Mouse (Mus musculus) urinary bladder, postnatal 14 days (tissue): Measurements from ENCODE around the gene Slc26a9.

Experiments used
- DNase-seq: peaks from one replicate; pipeline ENCODE4 v3.0.0; 2021; ENCODE audit warnings: low spot score

The Slc26a9 gene

GRCm38 (mm10) chr1:131743868-131744464 lies at the start of gene Slc26a9:
Slc26a9 (plus strand) TSS chr1:131744022.
- DNase-seq, result no peak

GRCm38 (mm10) chr1:131695308-131695707 lies 48.5 kb upstream of the Slc26a9 start:
- no peak for DNase-seq

DNA sequence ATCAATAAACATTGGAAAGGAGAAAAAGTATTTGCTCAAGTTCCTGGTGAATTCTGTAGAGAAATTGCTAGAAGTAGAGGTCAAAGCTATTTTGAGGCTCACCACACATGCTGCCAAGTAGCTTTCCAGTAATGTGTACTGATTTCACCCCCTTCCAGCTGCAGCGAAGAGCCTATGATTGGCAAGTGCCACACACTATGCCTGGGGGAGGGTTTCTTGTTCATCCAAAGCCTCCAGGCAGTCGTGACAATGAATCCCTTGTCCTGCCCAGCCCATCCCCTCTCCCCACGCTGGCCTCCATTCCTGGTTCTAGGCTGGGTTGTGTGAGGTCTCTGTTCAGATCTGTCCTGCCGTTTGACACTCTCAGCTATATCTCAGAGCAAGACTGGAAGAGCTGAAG lies 47.5 kb upstream of the Slc26a9 start:
- no peak for DNase-seq

DNA sequence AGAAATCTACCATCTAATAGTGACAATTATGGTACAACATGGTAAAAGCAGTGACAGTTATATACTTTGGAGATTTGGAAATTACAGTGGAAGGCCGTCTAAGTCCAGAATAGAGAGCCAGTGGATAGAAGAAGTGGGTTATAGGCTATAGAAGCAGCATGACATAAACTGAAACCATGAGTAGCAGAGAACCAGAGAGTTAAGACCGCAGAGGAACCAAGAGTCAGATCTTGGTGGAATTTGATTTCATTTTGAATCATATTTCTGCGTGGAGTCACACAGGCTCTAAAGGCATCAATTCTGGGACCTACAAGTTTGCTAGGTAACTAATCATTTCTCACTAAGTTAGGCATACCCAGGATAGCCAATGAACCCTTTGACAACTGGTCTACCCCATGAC lies 45.1 kb upstream of the Slc26a9 start:
- no peak for DNase-seq

DNA sequence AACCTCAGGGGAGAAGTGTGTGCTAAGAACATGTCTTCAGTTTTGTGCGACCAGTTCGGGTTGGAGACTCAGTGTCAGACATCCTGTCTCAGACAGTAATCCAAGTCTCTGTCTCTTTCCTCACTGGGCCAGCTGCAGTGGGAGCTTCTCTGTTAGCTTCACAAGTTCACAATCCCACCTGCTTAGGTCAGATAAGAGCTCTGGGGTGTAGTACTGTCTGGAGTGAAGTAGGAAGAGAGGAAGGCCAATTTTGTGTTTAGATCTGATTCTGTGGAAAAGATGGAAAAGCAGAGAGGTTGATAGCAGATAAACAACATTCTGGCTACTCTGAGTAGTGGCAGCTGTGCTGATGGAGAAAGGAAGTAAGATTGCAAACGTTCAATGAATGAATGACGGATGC lies 44.2 kb upstream of the Slc26a9 start:
- no peak for DNase-seq

GRCm38 (mm10) chr1:131700447-131700846 lies 43.4 kb upstream of the Slc26a9 start:
- DNase-seq, result no peak

- DNase-seq, result no peak
Measured at GRCm38 (mm10) chr1:131701391-131701790, 42.4 kb upstream of the Slc26a9 start.

DNA sequence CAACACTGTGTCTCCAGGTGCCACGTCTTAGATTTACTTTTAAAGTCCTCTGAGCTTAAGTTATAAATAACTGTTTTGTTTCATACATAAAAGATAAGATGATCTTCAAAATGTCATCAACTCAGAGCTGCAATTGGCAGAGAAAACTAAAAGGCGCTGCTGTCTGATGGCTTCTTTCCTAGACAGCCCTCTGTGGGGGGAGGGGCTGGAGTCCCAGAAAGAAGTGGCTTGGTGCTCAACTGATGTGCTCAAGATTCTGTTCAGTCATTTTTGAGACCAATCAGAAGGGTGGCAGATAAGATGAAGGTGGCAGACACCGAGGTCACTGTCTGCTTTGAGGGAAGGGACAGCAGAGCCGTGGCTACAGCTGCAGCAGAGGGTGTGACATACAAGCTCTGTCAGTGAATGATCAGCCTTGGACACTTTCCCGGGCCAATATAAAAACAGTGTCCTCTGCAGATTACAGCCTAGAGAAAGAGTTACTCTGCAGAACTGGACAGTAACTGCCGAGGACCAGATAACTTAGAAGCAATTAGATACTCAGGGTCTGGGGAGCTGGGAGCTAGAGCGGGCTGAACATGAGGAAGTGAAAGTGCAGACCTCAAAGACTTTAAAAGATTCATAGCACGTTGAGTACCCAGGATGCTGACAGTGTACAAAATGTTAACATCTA lies 41.6 kb upstream of the Slc26a9 start:
- DNase-seq, result no peak

DNA sequence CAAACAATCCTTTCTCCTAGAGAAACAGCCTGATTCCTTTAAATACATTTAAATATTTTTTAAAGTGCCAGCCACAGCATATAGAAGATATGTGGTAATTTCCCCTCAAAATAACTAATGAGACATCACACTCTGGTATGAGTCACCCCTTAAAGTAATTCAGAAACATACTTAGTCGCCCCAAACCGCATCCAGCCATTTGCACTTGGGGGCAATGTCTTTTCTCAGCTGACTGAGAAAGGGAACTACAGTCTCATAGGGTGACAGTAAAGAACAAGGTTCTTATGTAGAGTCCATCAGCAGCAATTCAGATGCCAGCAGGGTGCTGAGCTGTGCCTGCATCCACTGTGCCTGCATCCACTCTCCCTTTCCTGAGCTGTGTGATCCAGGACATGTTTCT lies 40.3 kb upstream of the Slc26a9 start:
- no peak for DNase-seq

DNA sequence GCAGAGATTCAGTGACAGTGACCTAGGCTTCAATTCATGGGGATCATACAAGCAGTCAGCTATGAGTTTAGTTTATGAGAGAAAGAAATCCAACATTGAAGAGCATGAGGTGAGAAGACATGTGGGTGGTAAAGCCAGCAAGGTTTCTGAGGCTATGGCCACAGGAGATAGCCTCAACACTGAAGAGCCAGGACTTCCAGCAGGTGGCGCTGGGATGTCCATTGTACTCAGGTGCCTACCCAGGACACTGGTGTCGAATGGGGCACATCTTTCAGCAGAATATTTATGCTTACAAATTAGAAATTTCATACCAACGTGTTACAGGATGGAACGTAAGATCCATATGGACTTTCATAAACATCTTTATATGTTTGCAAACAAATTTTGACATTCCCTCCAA lies 35.5 kb upstream of the Slc26a9 start:
- DNase-seq, result peak; percentile 71

- DNase-seq, result no peak
Measured at GRCm38 (mm10) chr1:131711518-131711917, 32.3 kb upstream of the Slc26a9 start.

DNA sequence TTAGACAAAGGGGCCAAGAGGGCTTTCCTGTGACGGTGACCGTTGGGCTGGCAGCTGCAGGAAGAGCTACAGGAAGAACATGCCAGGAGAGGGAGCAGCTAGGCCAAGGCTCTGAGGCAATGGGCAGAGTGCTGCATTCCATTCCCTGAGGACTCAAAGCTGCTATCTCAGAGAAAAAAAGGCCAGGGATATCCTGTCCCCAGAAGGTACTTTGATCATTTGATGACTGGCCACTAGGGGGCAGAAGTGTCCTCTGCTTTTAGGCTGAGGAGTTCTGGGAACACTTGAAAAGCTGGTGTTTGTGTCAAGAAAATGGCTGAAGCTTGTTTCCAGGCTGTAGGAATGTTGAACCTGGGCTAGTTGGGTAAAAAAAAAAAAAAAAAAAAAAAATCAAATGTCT lies 31.4 kb upstream of the Slc26a9 start:
- peak; percentile 91 for DNase-seq

DNA sequence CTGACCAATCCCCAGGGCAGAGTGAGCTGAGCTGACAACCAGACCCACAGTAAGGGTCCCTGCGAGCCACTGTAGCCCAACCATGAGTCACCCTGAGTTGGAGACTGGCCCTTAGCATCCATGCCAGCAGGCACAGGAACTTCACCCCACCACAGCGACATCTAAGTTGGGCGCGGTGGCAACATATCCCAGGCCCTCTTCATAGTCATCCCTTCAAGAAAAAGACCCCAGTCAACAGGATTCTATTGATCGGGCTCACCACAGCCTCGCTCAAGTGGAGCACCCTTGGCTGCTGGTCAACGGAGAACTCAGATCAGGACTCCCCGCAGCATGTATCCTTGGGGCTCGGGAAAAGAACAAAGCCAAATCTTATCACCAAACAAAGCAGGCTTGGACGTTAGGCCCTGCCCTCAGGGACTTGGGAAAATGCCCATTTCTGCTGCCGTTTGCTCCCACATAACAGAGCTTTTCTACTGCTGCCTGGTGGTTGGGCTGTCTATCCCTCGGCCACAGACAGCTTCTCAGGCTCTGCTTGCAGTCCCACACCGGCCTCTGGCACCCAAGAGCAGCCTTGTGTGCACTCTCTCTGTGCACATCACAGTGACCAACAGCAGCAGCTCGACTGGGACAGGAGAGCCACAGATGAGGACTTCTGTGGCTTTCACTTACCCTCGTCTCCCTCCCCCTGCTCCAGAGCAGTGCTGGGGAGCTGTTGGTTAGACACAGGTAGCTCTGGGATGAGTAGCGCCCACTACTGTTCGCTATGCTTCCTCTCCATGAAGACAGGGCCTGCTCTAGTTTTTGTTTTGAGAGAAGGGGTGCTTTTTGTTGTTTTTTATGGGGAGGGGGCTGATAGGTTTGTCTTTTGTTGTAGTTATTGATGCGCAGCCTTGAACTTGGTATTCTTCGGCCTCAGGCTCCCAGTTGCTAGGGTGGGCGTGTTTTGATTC lies 29.2 kb upstream of the Slc26a9 start:
- peak; percentile 22 for DNase-seq

DNA sequence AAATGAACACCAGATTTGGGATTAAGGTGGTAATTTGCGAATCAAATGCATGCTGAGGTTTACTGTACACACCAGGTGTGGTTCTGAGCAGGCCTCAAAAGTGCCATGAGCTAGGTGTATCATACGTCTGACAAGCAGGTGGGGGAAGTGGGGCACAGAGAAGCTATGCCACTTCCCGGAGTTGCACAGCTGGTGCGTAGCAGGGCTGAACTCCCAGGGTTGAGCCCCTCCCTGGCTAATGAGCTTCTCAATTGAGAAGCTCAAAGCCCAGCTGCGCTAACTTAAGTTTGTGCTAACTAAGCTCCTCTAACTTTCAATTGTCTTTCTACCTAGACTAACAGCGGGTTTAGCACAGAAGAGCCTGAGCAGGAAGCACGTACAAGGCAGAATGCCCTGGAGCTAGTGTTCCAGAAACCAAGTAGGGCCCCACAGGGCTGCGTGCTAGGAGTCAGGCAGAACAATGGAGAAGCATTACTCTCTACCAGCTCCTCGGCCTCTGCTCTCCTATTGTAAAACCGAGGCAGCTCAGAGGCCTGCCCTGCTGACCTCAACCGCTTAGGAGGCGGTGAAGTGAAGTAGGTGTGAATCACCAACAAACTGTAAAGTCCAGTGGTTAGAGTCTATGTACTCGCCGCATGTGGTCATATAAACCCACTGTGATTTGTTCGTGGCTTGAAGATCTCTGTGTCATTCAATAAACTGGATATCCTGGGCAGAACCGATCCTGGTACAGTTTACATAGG lies 24.7 kb upstream of the Slc26a9 start:
- no peak for DNase-seq

- DNase-seq, result no peak
Measured at GRCm38 (mm10) chr1:131721989-131722388, 21.8 kb upstream of the Slc26a9 start.

GRCm38 (mm10) chr1:131723549-131723948 lies 20.3 kb upstream of the Slc26a9 start:
- DNase-seq, result no peak

DNA sequence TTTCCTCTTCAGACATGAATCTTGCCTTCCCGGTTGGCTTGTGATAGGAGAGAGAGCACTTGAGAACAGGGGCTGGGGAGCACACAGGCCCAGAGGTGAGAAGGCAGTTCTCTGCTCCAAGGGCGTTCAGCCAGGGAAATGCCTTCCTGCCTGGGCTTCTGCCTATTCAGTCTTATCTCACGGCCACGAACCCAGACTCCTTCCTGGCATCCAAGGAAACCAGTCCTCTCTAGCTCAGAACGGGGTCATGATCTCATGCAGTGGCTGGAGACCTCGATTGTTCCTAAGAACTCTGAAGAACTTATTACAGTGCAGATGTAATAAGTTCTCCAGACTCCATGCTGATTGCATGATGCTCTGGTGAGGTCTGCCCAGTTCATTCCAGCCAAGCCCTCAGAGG lies 17.2 kb upstream of the Slc26a9 start:
- no peak for DNase-seq

DNA sequence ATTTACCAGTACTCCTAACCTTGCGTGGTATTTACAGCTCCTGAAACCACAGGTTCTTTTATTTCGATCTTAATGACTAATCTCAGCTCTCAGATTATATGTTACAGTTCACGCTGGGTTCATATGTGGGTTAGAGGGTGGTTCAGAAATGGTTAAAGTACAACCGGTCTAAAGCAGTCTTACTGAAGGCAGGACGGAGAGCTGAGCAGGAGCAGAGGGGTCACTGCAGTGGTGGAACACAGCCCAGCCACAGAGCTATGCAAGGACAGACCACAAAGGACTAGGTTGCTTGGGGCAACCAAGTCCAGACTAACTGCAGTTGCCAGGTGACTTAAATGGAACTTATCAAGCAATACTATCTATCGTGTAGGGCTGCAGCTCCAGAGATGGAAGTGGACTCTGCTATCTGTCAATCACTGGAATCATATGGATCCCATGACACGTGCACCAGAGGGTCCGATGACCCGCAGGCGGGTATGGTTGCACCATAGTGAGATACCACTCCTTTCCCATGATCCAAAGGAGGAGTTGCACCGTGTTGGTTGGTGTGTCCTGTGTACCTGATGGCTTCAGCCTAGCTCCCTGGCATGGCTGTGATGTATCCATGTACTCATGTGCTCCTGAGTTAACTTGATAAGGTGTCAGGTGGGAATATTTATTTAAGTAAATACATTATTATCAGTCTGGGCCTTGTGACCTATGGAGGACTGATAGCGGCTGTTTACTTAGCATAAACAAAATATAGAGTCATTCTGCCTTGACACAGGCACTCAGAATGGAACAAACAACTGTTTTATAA lies 13.0 kb upstream of the Slc26a9 start:
- DNase-seq, result no peak

DNA sequence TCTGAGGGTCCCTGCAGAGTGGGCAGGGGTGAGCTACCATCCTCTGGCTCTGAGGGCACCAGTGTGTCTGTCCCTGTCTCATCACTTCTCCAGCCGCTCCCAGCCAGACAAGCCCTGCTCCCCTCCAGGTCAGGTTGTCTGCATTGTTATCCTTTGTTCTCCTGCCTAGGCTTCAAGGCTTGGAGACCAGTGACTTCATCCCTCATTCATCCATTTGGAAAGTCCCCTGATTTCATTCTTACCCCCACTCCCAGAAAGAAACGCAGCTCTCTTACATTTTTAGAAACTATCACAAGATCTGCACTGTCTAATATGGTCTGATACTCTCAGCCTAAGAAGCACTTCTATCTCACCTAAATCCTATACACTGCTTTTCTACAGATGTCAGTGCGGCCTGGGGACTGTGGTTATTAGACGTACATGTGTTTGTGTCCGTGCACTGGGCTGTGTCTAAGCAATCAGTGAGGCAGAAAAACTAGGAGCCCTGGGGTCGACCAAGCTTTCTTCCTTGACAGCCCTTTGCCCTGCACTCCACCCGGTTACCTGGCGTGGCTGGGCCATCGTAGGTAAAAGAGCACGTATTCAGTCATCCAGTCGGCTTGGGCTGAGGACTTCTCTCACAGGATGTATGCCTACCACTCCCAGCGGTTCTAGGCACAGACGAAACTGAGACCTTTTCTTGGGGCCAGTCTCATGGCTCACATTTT lies 10.2 kb upstream of the Slc26a9 start:
- DNase-seq, result no peak

GRCm38 (mm10) chr1:131734657-131735273 lies 9.1 kb upstream of the Slc26a9 start:
- DNase-seq, result no peak
